15 mouse cellular contexts compared by ENCODE assay signal in genomic region chr17:70838031-70838430, GRCm38 (mm10).
"Had no signal": no experiment of that assay in that cellular context is flagged by ENCODE, and none has a peak within 500 bp of the region (broad histone marks: within the 10 kb centered on the region; RNA-seq: fewer than 3 reads in every experiment).

No protein-coding gene starts in this region.

- H3K4me3 ChIP-seq: left cerebral cortex, adult 2 months; limb, embryonic 10.5 days; liver, embryonic 15.5 days; megakaryocyte, embryonic 14.5 days; midbrain, embryonic 15.5 days; neural tube, embryonic 12.5 days had no signal

- DNase-seq: kidney, postnatal 10 days; lung, embryonic 14.5 days; lung, postnatal 10 days; lung, postnatal 4 days; right cerebral cortex, postnatal 14 days; thymus, adult 18-20 months; thymus, postnatal 14 days had no signal

- H3K27ac ChIP-seq: left cerebral cortex, adult 2 months; limb, embryonic 10.5 days; liver, embryonic 15.5 days; midbrain, embryonic 15.5 days; neural tube, embryonic 12.5 days had no signal

- H3K9ac ChIP-seq: liver, embryonic 15.5 days; lung, embryonic 14.5 days; midbrain, embryonic 15.5 days; neural tube, embryonic 12.5 days had no signal

- H3K27me3 ChIP-seq: neural tube, embryonic 12.5 days had no signal

- H3K4me1 ChIP-seq: liver, embryonic 15.5 days; neural tube, embryonic 12.5 days had no signal

- H3K4me2 ChIP-seq: liver, embryonic 11.5 days; liver, embryonic 15.5 days; lung, embryonic 14.5 days; midbrain, embryonic 11.5 days; midbrain, embryonic 15.5 days; neural tube, embryonic 12.5 days had no signal

- ATAC-seq: midbrain, embryonic 15.5 days had no signal

- H3K36me3 ChIP-seq: midbrain, embryonic 15.5 days had no signal

- H3K9me3 ChIP-seq: limb, embryonic 10.5 days; liver, embryonic 15.5 days; megakaryocyte, embryonic 14.5 days; midbrain, embryonic 15.5 days; neural tube, embryonic 12.5 days had no signal
